Mouse (Mus musculus): Measurements from ENCODE around the gene 5730522E02Rik. TPM values are rescaled to one million over a fixed set of nuclear protein-coding genes. Genes with fewer than 3 reads are reported as not detected.

5730522E02Rik gene
- polyA plus RNA-seq, 1 experiment from 2014 or later = 2.9 TPM

DNA sequence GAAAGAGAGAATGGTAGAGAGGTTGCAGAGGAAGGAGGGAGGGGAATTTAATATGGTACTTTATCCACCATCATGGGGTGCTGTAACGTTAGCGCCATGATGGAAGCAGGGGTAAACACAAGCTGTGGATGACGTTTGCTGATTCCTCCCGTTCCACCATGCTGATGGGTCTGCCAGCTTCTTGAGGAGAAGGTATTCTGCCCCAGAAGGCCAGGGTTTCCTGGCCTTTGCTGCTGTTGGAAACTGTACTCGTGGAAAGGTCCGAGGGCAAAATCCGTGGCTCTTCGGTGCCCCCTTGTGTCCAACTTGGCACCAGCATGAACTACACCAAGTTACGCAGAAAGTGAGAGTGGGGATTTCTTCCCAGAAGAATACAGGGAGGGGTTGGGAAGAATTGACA is 347.9 kb downstream of the 5730522E02Rik start:
- TF ChIP-seq CTCF (IDR thresholded peaks at IDR 0.05; ENCODE audit: low read depth) = peak; percentile 90
- Histone ChIP-seq H3K9ac (no peak overlapping the region), H3K4me3 (ENCODE audit: low read depth, low read length) (no peak overlapping the region), H3K27me3 (ENCODE audit: insufficient read depth, low read length) (no peaks in the 10 kb centered on the region), H3K4me1 (ENCODE audit: insufficient read depth) (no peaks in the 10 kb centered on the region), H3K4me2 (peak overlapping the region; percentile 46; the same call in 1 of the 2 replicates), H3K27ac (ENCODE audit: low read depth) (no peak overlapping the region), H3K36me3 (ENCODE audit: insufficient read depth) (no peaks in the 10 kb centered on the region), H3K9me3 (ENCODE audit: low read depth, low read length) (no peaks in the 10 kb centered on the region)
- peak; percentile 89 for DNase-seq
- ATAC-seq (ENCODE audit: insufficient read depth) = peak; percentile 76
- 4% methylated on average over 9 of the region's 9 CpGs for WGBS

- no peak overlapping the region for H3K27ac ChIP-seq (ENCODE audit: low read depth)
- H3K9ac ChIP-seq = no peak overlapping the region
- H3K4me3 ChIP-seq (ENCODE audit: low read depth, low read length) = no peak overlapping the region
- no peaks in the 10 kb centered on the region for H3K4me1 ChIP-seq (ENCODE audit: insufficient read depth)
- H3K4me2 ChIP-seq = no peak overlapping the region
- no peaks in the 10 kb centered on the region for H3K9me3 ChIP-seq (ENCODE audit: low read depth, low read length)
- DNase-seq (no peak), ATAC-seq (ENCODE audit: insufficient read depth) (no peak)
- 50% methylated on average over 16 of the region's 16 CpGs for WGBS
- H3K27me3 ChIP-seq (ENCODE audit: insufficient read depth, low read length) = no peaks in the 10 kb centered on the region
- no peak for TF ChIP-seq CTCF (IDR thresholded peaks at IDR 0.05; ENCODE audit: low read depth)
- no peaks in the 10 kb centered on the region for H3K36me3 ChIP-seq (ENCODE audit: insufficient read depth)
Measured at GRCm38 (mm10) chr11:25856629-25857568, 353.7 kb downstream of the 5730522E02Rik start.

DNA sequence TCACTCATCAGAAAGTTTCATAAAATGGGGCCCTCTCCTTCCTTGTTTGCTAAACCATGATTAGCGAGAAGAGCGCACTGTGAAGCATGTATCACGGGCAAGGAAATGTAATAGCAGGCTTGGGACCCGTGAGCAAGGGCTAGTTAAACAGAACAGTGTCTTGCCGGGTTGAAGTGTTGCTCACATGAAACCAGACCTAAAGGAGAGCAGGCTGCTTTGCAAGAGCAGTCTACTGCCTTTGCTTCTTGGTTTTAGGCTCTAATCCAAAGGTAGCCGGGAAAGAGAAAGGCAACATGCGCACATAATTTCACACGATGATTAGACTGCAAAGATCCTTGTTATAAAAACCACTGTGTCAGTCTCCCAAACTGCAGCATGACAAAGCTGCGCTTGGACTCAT is 354.8 kb downstream of the 5730522E02Rik start:
- WGBS = 41% methylated on average over 9 of the region's 9 CpGs

DNA sequence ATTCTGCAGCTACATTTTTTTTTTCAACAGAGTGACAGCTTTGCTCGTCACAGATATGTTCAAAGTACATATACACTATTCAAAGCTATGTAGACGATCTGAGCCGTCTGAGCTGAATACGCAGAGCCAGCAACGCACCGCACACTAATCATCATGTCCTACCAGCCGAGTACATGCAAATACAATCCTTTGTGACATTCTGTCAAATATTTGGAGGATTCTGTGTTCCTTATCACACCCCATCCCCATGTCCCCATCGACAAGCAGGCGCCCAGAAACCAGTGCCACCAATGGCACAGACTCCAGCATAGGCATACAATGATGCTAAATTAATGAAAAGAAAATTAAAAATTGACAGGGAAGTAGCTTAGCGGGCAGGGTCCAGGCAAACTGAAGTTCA is 356.3 kb downstream of the 5730522E02Rik start:
- H3K9ac ChIP-seq = no peak overlapping the region
- no peaks in the 10 kb centered on the region for H3K27me3 ChIP-seq (ENCODE audit: insufficient read depth, low read length)
- no peak for ATAC-seq (ENCODE audit: insufficient read depth)
- H3K36me3 ChIP-seq (ENCODE audit: insufficient read depth) = no peaks in the 10 kb centered on the region
- no peaks in the 10 kb centered on the region for H3K4me1 ChIP-seq (ENCODE audit: insufficient read depth)
- H3K27ac ChIP-seq (ENCODE audit: low read depth) = no peak overlapping the region
- TF ChIP-seq CTCF (IDR thresholded peaks at IDR 0.05; ENCODE audit: low read depth) = no peak
- no peaks in the 10 kb centered on the region for H3K9me3 ChIP-seq (ENCODE audit: low read depth, low read length)
- no peak for DNase-seq
- WGBS = 66% methylated on average over 10 of the region's 10 CpGs
- H3K4me2 ChIP-seq = no peak overlapping the region
- H3K4me3 ChIP-seq (ENCODE audit: low read depth, low read length) = no peak overlapping the region

More for the DNA sequence above, 354.8 kb downstream of the 5730522E02Rik start:
- H3K4me2 ChIP-seq = peak overlapping the region; percentile 39
- no peaks in the 10 kb centered on the region for H3K4me1 ChIP-seq (ENCODE audit: insufficient read depth)
- H3K27me3 ChIP-seq (ENCODE audit: insufficient read depth, low read length) = no peaks in the 10 kb centered on the region
- no peak overlapping the region for H3K27ac ChIP-seq (ENCODE audit: low read depth)
- H3K4me3 ChIP-seq (ENCODE audit: low read depth, low read length) = no peak overlapping the region
- peak; percentile 38 for DNase-seq
- no peak overlapping the region for H3K9ac ChIP-seq
- H3K9me3 ChIP-seq (ENCODE audit: low read depth, low read length) = no peaks in the 10 kb centered on the region
- 0 out of 2 replicates have a peak, but pooled peaks have one; percentile 47 for ATAC-seq (ENCODE audit: insufficient read depth)
- TF ChIP-seq CTCF (IDR thresholded peaks at IDR 0.05; ENCODE audit: low read depth) = no peak
- H3K36me3 ChIP-seq (ENCODE audit: insufficient read depth) = no peaks in the 10 kb centered on the region

- no peak for ATAC-seq (ENCODE audit: insufficient read depth)
- WGBS = 39% methylated on average over 5 of the region's 5 CpGs
- no peak overlapping the region for H3K27ac ChIP-seq (ENCODE audit: low read depth)
- H3K9me3 ChIP-seq (ENCODE audit: low read depth, low read length) = no peaks in the 10 kb centered on the region
- no peaks in the 10 kb centered on the region for H3K27me3 ChIP-seq (ENCODE audit: insufficient read depth, low read length)
- no peak for TF ChIP-seq CTCF (IDR thresholded peaks at IDR 0.05; ENCODE audit: low read depth)
- no peak overlapping the region for H3K4me3 ChIP-seq (ENCODE audit: low read depth, low read length)
- H3K9ac ChIP-seq = no peak overlapping the region
- H3K36me3 ChIP-seq (ENCODE audit: insufficient read depth) = no peaks in the 10 kb centered on the region
- H3K4me1 ChIP-seq (ENCODE audit: insufficient read depth) = no peaks in the 10 kb centered on the region
- no peak for DNase-seq
- no peak overlapping the region for H3K4me2 ChIP-seq
Measured at GRCm38 (mm10) chr11:25853032-25853431, 357.5 kb downstream of the 5730522E02Rik start.

DNA sequence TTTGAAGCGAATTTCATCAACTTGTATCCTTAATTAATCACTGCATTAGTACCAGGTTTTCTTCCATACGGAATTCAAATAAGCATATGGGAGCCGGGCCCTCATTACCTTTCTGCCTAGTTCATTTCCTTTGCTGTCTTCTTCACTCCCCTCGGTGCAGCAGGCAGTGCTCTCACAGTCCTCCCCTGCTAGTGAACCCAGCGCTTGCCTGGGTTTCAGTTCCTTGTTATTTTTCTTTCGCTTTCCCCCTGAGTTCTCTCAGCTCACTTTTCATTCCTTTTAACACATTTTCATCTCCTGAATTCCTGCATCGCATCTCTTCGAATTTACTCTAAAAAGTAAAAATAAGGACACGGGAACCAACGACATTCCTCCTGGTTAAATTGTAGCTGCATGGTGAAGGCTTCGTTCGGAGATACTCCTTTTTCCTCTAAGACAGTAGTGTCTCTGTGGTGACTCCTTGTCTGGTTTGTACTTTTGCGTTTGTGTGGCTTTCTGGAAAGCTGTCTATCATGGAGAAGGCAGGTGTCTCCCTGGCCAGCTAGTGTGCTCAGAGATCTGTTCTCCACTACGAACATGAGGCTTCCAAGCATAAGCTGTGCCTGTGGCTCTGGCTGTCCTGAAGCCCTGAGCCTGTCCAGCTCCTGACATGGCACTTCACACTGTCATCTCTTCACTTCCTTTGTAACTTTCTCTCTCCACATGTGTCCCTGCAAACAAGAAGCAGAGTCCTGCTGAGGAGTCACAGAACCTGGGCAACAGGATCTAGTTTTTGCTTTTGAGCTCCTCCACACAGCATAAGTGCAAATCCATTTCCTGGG is 361.5 kb downstream of the 5730522E02Rik start:
- Histone ChIP-seq H3K9me3 (ENCODE audit: low read depth, low read length) (no peaks in the 10 kb centered on the region), H3K27me3 (ENCODE audit: insufficient read depth, low read length) (no peaks in the 10 kb centered on the region), H3K9ac (no peak overlapping the region), H3K4me3 (ENCODE audit: low read depth, low read length) (no peak overlapping the region), H3K27ac (ENCODE audit: low read depth) (no peak overlapping the region), H3K36me3 (ENCODE audit: insufficient read depth) (no peaks in the 10 kb centered on the region), H3K4me2 (no peak overlapping the region), H3K4me1 (ENCODE audit: insufficient read depth) (no peaks in the 10 kb centered on the region)
- ATAC-seq (ENCODE audit: insufficient read depth) (no peak), DNase-seq (no peak)
- TF ChIP-seq CTCF (IDR thresholded peaks at IDR 0.05; ENCODE audit: low read depth) = no peak
- WGBS = 57% methylated on average over 14 of the region's 14 CpGs

DNA sequence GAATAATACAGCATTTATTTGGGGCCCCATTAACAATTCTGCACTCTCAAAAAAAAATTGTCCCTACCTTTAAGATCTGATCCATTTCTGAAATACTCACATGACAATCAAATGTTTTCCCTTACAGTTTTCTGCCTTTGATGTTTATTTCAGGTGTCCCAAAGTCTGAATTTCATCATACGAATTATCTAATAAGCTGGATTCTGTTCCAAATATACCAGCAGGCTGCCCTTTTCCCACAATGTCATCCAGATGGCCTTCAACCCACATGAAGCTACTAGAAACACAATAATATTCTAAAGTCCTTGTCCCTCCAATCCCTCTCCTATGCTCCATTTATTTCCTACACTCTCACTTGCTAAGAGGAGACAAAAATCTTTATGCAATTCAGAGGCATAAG is 372.1 kb downstream of the 5730522E02Rik start:
- no peaks in the 10 kb centered on the region for H3K9me3 ChIP-seq (ENCODE audit: low read depth, low read length)
- H3K4me2 ChIP-seq = no peak overlapping the region
- no peak overlapping the region for H3K4me3 ChIP-seq (ENCODE audit: low read depth, low read length)
- H3K9ac ChIP-seq = no peak overlapping the region
- no peak for ATAC-seq (ENCODE audit: insufficient read depth)
- TF ChIP-seq CTCF (IDR thresholded peaks at IDR 0.05; ENCODE audit: low read depth) = no peak
- 77% methylated on average over 1 of the region's 1 CpGs for WGBS
- DNase-seq = no peak
- no peaks in the 10 kb centered on the region for H3K4me1 ChIP-seq (ENCODE audit: insufficient read depth)
- no peaks in the 10 kb centered on the region for H3K27me3 ChIP-seq (ENCODE audit: insufficient read depth, low read length)
- no peaks in the 10 kb centered on the region for H3K36me3 ChIP-seq (ENCODE audit: insufficient read depth)
- no peak overlapping the region for H3K27ac ChIP-seq (ENCODE audit: low read depth)

Measured in lung, embryonic 14.5 days (tissue).